Mouse (Mus musculus): Measurements from ENCODE around the gene Pfkfb2.

Gene Pfkfb2

DNA sequence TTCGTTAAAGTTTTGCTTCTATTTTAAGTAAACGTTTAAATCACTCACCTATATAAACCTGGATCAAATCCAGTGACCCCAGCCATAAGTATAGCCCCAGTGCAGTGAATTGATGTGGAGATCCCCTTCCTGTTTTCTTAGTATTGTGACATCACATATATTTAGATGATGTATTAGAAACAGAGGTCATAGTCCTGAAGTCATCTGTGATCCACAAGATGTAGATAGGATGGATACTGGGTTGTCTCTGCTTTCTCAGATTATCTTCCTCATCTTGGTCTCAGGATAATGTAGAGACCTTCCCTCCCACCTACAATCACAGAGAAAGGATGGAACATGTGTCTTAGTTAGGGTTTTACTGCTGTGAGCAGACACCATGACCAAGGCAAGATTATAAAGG lies at the start of gene Pfkfb2:
Gene Pfkfb2, minus strand, starts transcription at position 101 of the 400 bp plus-strand sequence.
- DNase-seq: no peak

DNA sequence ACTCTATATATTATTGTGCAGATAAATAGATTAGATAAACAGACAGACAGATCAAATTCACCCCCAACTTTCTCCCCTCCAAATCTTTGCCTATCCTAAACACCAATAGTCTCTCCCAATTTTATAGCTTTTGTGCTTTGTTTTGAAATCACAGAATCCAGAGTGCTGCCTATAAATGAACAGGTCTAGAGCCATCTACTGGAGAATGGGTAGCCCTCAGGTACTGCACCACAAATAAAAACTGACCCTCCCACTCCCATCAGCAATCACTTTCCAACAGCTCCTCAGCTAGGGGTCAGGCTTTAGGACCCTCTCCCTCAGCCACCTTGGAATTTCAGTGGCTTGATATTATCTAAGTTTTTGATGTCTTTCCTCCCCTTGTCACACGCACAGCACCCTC lies 47.6 kb upstream of the Pfkfb2 start:
- no peak for DNase-seq

DNA sequence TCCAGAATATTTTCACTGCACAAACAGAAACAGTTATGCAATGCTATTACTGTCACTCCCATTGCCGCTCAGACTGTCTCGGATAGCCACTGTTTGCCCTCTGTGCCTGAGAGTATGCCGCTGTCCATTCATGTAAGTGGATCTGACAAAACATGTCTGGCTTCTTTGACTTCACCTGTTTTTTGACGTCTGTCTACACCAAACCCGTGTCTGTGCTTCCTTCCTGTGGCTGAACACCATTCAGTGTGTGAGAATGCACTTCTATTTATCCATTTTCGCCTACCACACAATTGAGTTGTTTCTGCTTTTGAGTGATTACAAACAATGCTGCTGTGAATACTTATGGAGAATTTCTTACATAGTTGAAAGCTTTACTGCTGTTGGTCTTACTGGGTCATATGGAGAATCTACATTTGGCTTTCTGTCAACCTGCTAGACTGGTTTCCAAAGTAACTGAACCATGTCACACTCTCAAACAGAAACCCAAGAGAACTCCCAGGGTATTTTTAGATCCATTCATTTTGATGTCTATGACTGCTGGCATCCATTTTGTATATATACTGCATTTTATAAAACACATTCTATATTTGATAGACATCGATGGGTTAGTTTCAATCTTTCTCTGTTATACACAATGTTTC lies 46.8 kb upstream of the Pfkfb2 start:
- no peak for DNase-seq

DNA sequence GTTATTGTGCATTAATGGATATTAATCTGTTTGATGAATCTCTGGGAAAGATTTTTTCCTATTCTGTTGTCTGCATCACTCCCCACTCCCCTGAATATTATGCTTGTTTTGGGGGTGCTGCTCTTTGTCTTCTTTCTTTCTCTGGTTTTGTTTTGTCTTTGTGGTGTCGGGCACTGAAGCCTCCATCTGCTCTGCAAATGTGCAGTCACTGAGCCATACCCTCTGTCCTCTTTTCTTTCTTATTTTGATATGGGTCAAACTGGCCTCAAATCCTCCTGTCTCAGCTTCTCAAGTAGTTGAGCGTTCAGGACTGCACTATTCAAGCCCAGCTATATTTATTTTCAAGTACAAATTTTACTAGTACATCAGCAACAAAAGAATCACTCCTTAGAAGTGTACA lies 46.2 kb upstream of the Pfkfb2 start:
- no peak for DNase-seq

DNA sequence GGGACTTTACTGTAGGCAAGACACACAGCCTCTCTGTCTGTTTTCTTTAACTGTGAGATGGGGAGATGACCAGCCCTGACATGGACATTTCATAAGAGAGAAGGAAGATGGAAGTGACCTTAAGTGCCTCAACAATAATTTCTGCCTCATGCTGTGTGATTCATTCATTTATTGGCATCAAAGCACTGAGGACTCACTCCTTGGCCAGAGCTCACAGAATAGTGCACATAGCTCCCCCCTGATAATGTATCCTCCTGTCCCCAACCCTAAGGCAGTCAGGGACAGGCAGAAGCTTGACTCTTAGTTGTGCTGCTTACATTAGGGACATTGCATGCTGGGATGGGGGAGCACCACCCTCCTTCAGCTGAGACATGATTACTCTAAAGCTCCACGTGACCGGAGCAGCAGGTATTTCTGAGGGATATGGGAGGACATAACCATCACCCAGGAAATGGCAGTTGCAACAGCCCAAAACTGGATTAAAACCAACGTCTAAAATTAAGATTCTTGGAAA lies 42.0 kb upstream of the Pfkfb2 start:
- no peak for DNase-seq

DNA sequence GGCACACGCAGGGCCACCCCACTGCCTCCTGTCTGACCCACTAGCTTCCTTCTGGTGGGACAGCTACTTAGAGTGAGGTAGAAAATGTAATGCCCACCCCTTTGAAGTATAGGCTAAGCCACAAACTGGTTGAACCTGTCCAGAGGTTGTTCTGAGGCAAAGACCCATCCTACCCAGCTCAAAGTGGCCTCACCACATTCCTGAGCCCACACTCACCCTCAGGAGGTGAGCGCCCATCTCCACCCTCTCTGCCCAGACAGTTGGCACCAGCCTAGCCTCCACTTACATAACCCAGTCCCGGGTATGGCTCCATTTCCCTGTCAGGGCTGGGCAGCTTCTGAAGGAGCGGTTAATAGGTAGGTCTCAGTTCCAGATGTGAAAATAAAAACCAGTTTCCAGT lies 41.4 kb upstream of the Pfkfb2 start:
- peak in 1 of 2 experiments; percentile 11 for DNase-seq

DNA sequence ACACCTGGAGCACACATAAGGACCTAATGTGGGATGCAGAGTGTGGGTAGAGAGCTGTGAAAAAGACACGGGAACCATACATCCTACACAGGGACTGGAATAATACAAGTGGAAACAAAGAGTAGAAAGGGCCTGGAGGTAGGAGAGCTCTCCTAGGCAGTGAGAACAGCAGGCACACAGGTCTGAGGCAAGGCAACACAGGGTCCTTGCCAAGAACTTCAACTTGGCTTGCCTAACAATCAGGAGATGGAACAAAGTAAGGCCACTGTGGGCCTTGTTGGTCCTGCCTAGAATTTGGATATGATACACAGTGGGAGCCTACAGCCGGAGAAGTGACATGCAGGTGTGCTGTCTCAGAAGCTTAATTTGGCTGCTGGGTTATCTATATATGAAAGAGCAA lies 40.9 kb upstream of the Pfkfb2 start:
- no peak for DNase-seq

DNA sequence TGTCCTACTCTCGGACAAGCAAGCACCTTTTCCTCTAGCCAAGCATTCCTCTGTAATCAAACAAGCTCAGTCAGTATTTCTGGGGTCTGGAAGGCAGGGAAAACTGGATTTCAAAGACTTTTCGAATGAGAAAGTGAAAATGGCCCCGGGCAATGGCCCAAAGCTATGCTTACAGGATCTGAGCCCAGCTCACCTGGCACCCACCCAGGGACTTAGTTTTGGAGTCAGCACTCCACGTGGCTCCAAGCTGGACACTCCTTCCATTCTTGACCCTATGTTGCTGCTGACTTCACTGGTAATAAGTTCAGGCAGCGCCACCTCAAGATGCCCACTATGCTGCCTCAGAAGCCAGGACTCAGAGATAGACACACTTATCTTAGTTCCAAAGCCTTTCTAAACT lies 38.0 kb upstream of the Pfkfb2 start:
- peak in 1 of 2 experiments; percentile 26 for DNase-seq

DNA sequence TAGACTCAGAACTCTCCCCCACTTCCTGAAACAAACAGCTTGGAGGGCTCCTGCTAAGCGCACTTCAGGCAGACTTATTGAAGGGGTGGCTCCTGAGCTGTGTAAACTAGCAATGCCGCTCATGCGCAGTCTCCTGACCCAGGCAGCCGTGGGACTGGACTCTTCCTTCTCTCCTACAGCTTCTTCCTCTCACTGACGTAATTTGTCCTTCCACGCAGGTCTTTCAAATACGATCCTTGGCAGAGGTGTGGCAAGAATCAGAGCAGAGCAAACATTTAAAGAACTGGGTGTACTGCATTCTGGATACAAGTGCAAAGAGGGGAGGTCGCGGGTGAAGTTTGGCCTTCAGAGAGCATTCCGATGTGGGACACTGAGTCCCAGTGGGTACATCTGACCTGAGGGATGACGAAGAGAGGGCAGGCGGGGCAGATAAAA lies 35.0 kb upstream of the Pfkfb2 start:
- DNase-seq: no peak

DNA sequence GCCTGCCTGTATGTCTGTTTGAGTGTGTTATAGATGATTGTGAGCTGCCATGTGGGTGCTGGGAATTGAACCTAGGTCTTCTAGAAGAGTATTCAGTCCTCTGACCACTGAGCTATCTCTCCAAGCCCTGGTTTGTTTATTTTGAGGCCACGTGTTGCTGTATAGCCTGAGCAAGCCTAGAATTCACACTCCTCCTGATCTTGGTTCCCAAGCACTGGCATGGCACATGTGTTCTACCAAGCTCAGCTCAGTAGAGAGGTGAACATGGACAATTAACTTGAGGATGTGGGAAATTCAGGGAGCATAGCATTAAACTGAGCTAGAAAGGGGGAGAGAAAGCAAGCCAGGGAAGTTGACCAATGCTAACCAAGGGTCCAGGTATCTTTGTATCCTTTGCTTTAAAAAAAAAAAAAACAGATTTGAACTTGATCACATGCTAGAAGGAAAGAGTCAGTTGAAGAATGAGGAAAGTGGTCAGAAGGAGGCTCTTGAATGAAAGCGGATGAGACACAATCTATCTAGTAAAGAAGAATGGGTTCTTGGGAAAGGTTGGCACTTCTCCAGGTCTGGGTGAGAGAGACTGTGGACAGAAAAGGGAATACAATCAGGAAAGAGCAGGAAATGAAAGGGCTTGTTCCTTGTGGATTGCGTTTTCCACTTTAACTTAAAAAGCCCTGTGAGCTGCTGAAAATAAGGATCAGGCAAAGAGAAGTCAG lies 33.1 kb upstream of the Pfkfb2 start:
- no peak for DNase-seq

DNA sequence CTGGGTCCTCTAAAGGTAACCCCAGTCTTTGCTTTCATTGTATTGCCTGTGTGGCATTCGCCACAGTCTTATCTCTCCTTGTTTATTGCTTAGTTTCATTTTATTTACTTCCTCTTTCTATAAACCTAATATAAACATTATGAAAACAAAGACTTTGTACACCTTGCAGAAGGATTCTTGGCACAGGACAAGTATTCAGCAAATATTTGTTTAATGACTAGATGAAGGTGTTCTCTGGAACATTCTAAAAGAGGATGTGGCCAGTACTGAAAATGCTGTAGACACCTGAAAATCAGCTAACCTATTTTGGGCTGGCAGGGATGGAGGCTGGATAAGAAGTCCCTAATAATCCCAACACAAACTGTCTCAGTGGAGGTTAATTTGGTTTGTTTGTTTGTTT lies 32.5 kb upstream of the Pfkfb2 start:
- DNase-seq: no peak

DNA sequence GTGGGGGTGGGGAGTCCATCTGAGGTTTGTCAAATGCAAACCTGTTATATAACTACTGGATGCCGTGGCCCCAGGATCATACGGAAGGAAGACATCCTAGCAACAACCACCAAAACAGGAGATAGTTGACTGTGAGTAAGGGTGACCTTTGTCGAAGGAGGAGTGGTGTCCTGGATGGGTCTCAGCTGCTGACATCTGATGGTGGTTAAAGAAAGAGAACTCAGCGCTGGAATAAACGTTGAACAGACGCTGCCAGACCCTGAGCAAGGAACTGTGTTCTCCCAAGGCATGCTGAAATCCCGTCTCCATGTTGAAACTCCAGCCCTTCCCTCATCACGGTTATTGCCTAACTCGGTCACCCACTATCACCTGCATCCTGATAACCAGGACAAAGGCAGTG lies 30.6 kb upstream of the Pfkfb2 start:
- DNase-seq: no peak

DNA sequence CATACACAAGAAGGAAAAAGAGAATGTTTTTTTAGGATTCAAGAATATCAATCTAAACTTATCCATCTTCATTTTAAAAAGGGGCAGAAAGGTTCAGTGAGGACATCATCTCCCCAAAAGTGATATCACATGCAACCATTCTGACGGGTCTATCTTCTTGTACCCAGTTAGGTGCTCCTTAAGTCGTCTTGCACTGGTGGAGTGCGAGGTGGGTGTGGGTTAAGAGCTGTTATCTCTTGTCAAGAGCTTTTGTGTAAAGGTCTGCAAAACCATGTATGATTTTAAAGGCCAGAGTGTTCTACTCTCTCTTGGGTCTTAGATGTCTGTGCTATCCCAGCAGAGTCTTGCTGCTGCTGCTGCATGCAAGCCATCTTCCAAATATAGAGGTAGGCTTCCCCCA lies 17.8 kb upstream of the Pfkfb2 start:
- DNase-seq: no peak

DNA sequence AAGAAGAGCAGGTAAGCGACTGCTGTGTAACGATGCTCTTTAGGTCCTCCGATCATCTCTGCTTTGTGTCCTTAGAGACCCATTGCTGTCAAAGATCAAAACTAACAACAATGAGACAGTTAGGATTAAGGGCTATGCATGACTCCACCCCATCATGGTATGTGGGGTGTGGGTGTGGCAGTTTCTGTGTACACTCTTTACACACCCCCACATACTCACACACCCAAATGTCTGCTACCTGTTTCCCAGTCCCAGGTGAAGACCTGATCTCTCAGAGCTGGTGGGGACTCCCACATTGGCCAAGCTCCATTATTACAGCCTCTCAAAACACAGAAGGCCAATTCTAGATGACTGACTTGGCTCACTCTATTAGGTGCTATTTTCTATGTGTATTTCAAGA lies 16.5 kb upstream of the Pfkfb2 start:
- no peak for DNase-seq

DNA sequence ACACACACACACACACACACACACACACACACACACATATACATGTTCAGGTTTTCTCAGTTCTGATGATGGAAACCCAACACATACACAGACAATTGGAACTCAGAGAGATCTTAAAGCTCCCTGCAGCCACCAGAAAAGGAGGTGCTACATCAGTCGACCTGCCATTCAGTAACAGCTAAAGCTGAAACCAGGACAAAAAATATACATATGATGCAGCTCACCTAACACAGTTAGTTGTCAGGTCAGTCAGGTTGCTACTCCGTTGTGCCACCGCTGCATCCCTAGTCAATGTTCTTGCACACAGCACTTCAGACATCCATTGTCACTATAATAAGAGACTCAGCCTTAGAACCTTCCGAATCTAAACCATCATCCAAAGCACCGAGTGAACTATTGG lies 15.9 kb upstream of the Pfkfb2 start:
- DNase-seq: no peak

DNA sequence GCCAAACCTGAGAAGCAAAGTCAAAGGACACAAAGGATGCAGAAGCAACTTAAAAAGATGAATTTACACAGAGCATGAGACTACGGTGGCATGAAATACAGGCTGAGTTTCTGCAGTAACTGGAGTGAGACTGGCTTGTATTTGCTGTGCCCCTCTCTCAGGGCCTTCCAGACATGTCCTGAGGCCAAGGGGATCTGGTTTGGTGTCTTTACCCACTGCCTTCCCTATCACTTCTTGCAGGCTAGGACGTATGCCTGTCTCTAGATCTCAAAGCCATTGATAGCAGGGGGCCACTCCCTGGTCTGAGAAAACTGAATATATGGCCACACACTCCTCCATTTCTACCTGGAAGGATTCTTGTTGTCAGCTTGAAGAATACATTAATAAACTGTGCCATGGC lies 15.2 kb upstream of the Pfkfb2 start:
- DNase-seq: no peak

DNA sequence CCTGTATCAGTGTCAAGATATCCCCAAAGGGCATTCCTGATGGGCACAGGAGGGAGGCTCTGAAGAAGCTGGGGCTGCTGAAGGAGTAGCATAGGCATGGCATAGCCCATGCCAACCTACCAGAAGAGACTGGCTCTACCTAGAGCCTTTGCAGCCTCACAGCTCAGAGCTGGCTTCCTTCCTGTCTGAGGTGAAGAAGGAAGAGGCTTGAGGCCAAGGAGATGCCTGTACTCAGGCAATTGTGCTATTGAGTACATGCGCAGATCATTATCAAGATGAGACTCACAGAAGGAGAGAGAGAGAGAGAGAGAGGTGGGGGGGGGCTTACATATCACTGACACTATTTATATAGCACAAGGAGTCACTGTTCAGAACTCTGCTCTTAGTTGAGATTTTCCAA lies 14.7 kb upstream of the Pfkfb2 start:
- no peak for DNase-seq

DNA sequence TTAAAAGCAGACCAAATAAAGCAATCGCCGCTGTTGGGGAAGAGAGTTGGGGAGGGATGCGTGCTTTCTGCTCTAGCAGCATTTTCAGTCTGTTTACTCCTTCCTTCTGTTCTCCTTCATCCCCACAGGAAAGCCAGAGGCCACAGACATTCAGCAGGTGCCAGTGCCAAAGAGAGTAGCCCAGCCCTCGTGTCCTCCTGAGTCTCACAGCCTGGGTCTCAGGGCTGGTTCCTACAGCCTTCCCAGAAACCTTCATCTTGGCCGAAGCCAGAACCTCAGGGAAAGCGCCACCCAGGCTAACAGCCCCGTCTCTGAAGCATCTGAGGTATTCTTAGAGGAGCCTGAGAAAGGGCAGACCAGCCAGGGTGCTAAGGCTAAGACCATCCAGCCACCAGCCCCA lies 13.1 kb upstream of the Pfkfb2 start:
- DNase-seq: no peak

DNA sequence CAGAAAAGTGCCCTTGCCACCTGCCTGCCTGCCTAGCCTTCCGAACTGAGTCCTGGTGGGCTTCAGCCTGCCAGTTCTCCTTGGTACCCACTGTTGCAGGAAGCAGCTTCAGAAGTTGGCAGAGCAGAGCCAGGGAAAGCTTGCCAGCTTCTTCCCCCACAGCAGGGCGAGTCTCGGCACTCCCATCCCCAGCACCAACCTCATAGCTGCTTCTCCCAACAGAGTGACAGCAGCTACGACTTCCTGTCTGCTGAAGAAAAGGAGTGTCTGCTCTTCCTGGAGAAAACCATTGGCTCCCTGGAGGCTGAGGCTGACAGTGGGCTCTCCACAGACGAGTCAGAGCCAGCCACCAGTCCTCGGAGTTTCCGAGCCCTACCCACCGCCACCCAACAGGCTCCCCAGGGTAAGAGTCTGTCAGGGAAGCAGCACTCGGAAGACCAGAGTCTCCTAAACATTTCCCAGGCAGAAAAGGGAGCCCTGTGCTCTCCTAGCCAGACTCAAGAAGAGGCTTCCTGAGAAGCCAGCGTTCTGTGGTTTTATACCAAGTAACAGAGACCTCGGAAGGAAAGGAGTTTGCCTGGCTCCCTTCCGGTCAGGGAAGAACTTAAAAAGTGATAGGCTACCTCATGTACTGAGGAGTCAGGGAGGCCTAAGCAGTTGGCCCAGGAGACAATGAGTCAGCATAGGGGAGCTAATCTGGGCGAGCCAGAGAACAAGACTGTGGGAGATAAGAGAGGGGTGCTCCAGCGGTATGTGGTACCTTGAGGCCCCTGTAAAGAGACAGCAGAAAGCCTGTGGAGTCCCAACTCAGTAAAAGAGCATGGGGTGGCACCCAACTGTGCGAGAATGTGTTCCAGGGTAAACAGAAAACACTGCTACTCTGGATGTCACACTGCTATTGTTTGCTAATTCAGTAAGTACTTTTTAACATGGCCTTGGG lies 12.0 kb upstream of the Pfkfb2 start:
- no peak for DNase-seq

DNA sequence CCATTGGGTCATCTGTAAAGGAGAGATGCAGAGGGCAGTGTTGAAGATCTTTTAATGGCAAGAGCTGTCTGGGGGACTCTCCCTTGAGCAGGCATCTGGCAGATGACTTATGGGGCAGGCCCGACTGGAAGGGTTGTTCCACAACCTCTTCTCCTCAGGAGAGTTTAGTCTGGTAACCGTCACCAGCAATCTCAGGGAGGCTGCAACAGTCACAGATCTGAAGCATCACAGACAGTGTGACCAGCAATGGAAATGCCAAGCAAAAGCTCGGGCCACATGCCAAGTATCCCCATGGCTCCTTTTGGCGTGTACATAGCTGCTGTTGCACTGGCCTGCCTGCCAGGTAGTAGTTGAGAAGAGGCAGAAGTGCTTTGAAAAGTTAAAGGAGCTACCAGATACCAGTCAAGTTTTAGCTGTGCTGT lies 11.2 kb upstream of the Pfkfb2 start:
- peak in 1 of 2 experiments; percentile 33 for DNase-seq

DNA sequence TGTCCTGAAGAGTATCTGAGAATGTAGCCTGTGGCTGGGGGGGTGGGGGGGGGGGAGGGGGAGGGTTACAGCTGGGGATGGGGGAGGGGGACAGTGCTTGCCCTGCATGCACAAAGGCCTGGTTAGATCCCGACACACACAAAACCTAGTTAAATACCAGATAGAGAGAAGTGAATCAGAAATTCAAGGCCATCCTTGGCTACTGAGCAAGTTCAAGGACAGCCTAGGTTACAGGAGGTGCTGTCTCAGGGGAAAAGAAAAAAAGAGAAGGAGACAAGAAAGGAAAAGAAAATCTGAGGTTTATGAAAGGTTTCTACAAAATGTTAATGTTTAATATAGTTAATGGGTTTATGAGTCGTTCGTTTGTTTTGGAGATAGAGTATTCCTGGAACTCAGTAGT lies 10.6 kb upstream of the Pfkfb2 start:
- no peak for DNase-seq

DNA sequence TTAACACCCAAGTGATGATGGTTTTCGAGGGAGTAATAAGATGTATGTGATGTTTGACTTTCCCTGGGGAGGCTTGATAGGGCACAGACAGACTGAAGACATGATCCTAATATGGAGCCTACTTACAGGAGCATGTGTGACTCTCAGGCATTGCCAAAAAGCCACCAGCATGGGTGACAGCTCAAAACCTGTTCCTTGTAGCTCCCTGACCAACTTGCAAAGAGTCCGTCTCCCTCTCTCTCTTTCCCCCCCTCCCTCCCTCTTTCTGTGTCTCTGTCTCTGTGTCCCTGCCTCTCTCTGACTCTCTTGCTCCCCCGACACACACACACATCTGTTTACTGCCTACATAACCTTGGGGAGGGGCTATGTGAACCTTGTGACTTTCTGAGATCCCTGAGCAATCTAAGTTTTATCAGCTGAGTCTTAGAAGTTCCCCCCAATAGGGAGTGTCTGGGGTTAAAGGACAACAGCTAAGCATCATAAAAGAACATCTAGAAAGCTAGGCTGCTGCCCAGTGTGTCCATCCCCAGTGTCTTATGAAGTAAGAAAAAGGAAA lies 9.6 kb upstream of the Pfkfb2 start:
- DNase-seq: no peak

DNA sequence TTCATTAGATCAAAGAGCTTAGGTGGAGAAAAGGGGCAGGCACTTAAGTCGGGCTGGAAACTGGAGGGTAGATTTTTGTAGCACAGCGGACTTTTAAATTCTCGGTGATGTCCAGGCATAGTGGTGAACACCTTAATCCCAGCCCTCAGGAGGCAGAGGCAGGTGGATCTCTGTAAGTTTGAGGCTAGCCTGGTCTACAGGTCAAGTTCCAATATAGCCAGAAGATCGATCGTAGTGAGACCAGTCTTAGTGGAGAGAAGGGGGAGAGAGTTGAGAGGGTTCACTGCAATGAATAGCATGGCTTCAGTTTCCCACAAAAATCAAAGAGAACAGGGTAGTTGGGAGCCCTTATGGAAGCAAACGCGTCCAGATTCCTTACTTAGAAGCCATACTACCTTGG lies 8.9 kb upstream of the Pfkfb2 start:
- DNase-seq: no peak
